Mouse (Mus musculus) olfactory bulb, adult 2 months (tissue): Measurements from ENCODE around the gene Vps8.

Experiments used
- CTCF ChIP-seq: fragments of 200-500 bp; IDR thresholded peaks from 2 replicates; pipeline ENCODE4 v1.5.1; 2012; ENCODE audit warnings: low read depth, mild to moderate bottlenecking, low read length, moderate library complexity; ENCODE audit not compliant: insufficient read depth
- POLR2A ChIP-seq: fragments of 200-500 bp; IDR thresholded peaks from 2 replicates; pipeline ENCODE4 v1.6.1; 2012; ENCODE audit warnings: mild to moderate bottlenecking, low read depth, low read length, moderate library complexity; ENCODE audit not compliant: insufficient read depth

- TF ChIP-seq CTCF (no peak), POLR2A (no peak)
Measured at GRCm38 (mm10) chr16:21634460-21634859, 211.5 kb downstream of the Vps8 start.
